Mouse (Mus musculus): Measurements from ENCODE around the gene Tmem189.

Tmem189 gene

GRCm38 (mm10) chr2:167701472-167701871, 11.8 kb upstream of the Tmem189 start:
- DNase-seq (ENCODE audit: low read depth, low spot score), result no peak

- DNase-seq (ENCODE audit: low read depth, low spot score), result no peak
Observed at GRCm38 (mm10) chr2:167700018-167700417, 10.4 kb upstream of the Tmem189 start.

- DNase-seq (ENCODE audit: low read depth, low spot score), result no peak
Observed at GRCm38 (mm10) chr2:167697902-167698301, 8.3 kb upstream of the Tmem189 start.

- DNase-seq (ENCODE audit: low read depth, low spot score), result no peak
Observed at GRCm38 (mm10) chr2:167696143-167696542, 6.5 kb upstream of the Tmem189 start.

DNA sequence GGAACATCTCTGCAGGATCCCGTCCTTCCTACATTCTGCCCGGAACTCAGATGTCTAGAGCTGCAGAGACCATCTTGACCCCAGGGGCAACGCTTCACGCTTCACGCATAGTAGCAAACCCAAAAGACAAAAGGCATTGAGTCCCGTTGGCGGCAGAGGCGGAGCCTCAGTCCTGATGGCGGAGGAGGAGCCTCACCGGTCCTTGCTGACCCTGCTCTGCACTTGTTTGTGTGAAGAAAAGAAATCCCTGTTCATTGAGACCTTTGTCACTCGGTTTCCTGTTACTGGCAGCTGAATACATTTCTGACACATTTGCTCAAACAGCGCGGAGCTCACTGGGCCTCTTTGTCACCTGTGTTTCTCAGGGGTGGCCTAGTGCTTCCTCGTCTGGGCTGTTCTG, 5.9 kb upstream of the Tmem189 start:
- no peak for DNase-seq (ENCODE audit: low read depth, low spot score)

DNA sequence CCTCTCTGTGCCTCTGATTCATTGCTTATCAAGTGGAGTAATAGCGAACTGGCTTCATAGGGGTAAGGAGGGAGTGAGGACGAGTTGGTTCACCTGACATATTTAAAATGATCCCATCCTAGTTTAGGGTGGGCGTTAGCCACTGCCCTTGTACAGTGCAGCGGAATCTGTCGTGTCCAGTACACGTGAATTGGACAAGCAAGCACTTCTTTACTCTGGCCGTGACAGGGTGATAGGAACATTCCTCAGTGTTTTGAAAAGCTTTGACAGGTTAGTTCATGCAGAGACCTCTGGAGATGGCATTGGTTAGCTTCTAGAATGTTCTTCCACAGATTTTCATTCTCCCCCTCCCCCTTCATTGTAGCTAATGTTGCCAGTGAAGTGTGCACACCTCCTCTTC, 5.3 kb upstream of the Tmem189 start:
- DNase-seq (ENCODE audit: low read depth, low spot score), result no peak

DNA sequence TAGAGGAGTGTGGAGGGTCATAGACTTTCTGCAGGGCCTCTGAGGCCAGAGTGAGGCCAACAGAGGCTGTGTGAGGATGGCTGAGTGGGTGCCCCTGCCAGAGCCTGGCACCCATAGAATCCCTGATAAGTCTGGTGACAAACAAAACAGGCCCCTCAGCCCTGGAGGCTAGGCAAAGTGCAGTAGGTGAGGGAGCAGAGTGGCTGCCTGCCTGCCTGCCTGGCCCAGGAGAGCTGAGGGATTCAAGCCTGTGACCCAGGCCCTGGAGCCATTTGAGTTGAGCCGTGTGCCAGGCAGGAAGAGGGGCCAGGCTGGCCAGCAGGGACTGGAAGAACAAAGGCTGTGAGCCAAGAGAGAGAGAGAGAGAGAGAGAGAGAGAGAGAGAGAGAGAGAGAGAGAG, 4.6 kb upstream of the Tmem189 start:
- DNase-seq (ENCODE audit: low read depth, low spot score), result no peak

GRCm38 (mm10) chr2:167693540-167693939, 3.9 kb upstream of the Tmem189 start:
- DNase-seq (ENCODE audit: low read depth, low spot score), result no peak

GRCm38 (mm10) chr2:167692831-167693230, 3.2 kb upstream of the Tmem189 start:
- DNase-seq (ENCODE audit: low read depth, low spot score), result no peak

DNA sequence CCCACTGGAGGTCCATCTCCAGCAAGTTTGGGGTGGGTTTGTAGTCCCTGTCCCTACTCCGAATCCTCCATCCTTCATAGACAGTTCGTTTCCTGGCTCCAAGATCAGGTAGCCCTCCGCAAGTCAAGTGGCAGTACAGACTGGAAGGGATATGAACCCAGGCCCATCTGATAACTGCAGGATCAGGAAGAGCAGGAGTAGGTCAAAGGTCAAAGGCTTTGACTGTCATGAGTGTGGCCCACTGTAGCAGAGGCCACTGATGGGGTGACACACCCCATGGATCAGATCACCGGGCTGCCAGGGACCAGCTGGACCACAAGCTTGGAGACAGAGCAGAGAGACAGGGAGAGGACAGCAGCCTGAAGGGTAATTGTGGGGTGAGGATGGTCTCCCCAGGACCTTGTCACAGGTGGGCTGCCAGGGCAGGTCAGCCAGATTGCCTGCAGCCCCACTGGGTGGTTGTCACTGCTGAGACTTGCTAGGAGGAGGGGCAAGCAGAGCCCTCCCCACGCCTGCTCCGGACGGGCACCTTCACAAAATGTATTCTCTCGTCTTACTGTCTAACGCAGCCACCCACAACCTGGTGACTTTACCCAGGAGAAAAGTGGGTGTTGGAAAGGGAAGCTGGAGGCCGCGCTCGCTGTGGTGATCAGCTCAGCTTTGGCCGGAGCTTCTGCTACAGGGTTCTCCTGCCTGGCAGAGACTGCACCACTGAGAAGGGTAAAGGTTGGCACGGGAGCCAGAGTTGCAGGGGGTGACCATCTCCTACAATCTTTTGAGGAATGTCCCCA, 2.4 kb upstream of the Tmem189 start:
- DNase-seq (ENCODE audit: low read depth, low spot score), result no peak

GRCm38 (mm10) chr2:167691410-167691809, 1.8 kb upstream of the Tmem189 start:
- no peak for DNase-seq (ENCODE audit: low read depth, low spot score)

- DNase-seq (ENCODE audit: low read depth, low spot score), result no peak
Observed at GRCm38 (mm10) chr2:167690962-167691311, 1.3 kb upstream of the Tmem189 start.

GRCm38 (mm10) chr2:167690219-167690961, 768 bp upstream of the Tmem189 start:
- no peak for DNase-seq (ENCODE audit: low read depth, low spot score)

DNA sequence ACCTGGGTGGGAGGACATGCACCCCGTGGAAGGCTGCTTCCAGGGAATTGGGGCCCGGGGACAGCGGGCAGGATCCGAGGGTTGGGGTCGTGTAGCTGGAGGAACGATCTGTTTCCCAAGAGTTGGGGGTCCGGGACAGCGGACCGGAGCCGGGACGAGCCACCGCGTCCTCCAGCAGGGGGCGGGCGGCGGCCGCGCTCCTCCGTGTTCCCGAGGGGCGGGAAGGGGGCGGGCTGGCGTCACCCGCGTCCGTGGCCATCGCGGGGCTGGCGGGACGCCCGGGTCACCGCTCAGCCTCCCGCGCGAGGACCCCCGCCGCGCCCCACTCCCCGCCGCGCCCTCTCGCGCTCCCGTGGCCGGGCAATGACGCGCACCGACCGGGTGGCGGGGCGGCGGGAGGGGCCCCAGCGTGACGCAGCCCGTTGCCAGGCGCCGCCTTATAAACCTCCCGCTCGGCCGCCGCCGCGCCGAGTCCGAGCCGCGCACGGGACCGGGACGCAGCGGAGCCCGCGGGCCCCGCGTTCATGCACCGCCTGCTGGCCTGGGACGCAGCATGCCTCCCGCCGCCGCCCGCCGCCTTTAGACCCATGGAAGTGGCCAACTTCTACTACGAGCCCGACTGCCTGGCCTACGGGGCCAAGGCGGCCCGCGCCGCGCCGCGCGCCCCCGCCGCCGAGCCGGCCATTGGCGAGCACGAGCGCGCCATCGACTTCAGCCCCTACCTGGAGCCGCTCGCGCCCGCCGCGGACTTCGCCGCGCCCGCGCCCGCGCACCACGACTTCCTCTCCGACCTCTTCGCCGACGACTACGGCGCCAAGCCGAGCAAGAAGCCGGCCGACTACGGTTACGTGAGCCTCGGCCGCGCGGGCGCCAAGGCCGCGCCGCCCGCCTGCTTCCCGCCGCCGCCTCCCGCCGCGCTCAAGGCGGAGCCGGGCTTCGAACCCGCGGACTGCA, 847 bp downstream of the Tmem189 start, which contains the start of gene Cebpb:
TSS of gene Cebpb (plus strand) at position 418 of the 954 bp plus-strand sequence.
- DNase-seq (ENCODE audit: low read depth, low spot score), result no peak

- DNase-seq (ENCODE audit: low read depth, low spot score), result no peak
Observed at GRCm38 (mm10) chr2:167688126-167688497, 1.5 kb downstream of the Tmem189 start.

GRCm38 (mm10) chr2:167687651-167688101, 1.9 kb downstream of the Tmem189 start:
- DNase-seq (ENCODE audit: low read depth, low spot score), result no peak

DNA sequence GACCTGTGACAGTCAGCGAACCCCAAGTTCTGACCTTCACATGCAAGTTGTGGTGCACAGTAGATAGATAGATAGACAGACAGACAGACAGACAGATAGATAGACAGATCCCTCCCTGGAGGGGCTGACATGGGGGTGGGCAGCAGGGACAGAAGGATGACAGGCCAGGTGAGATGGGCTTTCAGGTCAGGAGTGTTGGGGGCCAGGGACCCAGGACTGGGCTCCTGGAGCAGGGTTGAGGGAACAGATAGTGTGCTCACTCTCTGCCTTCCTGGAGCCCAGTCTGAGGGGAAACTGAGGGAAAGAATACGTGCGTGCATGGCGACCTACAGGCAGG, 2.4 kb downstream of the Tmem189 start:
- DNase-seq (ENCODE audit: low read depth, low spot score), result no peak

GRCm38 (mm10) chr2:167686382-167687249, 3.0 kb downstream of the Tmem189 start:
- DNase-seq (ENCODE audit: low read depth, low spot score), result no peak

- no peak for DNase-seq (ENCODE audit: low read depth, low spot score)
Observed at GRCm38 (mm10) chr2:167685865-167686264, 3.8 kb downstream of the Tmem189 start.

DNA sequence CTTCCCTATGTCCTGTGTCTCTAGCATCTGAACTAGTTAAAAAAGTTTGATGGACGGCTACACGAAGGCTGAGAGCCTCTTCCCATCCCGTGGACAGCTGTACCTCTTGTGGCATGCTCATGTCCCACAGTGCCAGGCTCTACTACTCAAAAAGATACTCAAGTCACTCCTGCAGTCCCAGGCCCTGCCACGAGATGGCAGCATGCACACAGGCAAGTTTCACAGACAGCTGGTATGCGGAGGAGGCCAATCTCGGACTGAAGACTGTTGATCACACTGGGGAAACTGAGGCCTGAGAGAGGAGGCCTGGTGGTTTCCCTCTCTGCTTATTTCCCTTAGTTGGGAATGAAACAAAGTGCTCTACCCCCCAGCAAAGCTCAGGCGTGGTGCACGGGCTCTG, 4.5 kb downstream of the Tmem189 start:
- DNase-seq (ENCODE audit: low read depth, low spot score), result peak; percentile 63

DNA sequence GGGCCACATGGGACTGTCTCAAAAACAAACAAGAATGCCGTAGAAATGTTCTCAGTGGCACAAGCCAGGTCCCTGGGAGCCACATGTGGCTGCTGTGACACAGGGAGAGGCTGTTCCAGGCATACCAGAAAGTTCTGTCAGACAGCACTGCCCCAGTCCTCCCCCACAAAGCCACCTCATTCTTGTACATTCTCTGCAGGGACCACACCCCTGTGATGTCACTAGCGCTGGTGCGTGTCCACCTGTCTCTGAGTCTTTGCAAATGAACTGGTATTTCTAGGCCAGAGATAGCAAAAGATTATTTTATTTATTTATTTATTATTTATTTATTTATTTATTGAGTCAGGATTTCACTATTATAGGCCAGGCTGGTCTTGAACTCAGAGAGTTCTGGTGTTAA, 5.9 kb downstream of the Tmem189 start:
- DNase-seq (ENCODE audit: low read depth, low spot score), result no peak
